13 mouse cellular contexts compared by ENCODE assay signal in genomic region chr12:30922401-30922800, GRCm38 (mm10). TPM values are rescaled to one million over a fixed set of nuclear protein-coding genes. Genes with fewer than 3 reads are reported as not detected.
A peak's percentile ranks its signal among the peaks of the same experiment; 100 is the strongest.
DNase-seq lines count a peak whose midpoint lies in the region; ATAC-seq lines count a peak whose summit lies in the region.
"Had no signal": no experiment of that assay in that cellular context is flagged by ENCODE, and none has a peak within 500 bp of the region (broad histone marks: within the 10 kb centered on the region; RNA-seq: fewer than 3 reads in every experiment).

No protein-coding gene starts in this region.

- no peaks in the 10 kb centered on the region for H3K36me3 ChIP-seq in heart, embryonic 10.5 days
- peaks cover 10% of the 10 kb centered on the region for H3K36me3 ChIP-seq in liver, embryonic 16.5 days (ENCODE audit: control insufficient read depth, insufficient read depth)
- H3K36me3 ChIP-seq: limb, embryonic 12.5 days had no signal

- H3K4me3 ChIP-seq in heart, embryonic 10.5 days, result no peak overlapping the region
- H3K4me3 ChIP-seq in liver, embryonic 16.5 days (ENCODE audit: low read depth, low read length), result no peak overlapping the region
- H3K4me3 ChIP-seq: limb, embryonic 12.5 days had no signal

- H3K4me1 ChIP-seq in heart, embryonic 10.5 days, result no peaks in the 10 kb centered on the region
- no peaks in the 10 kb centered on the region for H3K4me1 ChIP-seq in liver, embryonic 16.5 days (ENCODE audit: control insufficient read depth, low read depth, low read length)
- H3K4me1 ChIP-seq: limb, embryonic 12.5 days had no signal

- peak; percentile 92 for ATAC-seq in erythroblast, adult 5-6 weeks (replicated peaks; ENCODE audit: low FRiP score, poor library complexity, severe bottlenecking)
- peak; percentile 82 for ATAC-seq in liver, embryonic 16.5 days (ENCODE audit: low read depth)

- no peaks in the 10 kb centered on the region for H3K27me3 ChIP-seq in heart, embryonic 10.5 days (ENCODE audit: insufficient read depth, poor library complexity, severe bottlenecking)
- H3K27me3 ChIP-seq in liver, embryonic 16.5 days (ENCODE audit: control insufficient read depth, insufficient read depth, low read depth, low read length), result no peaks in the 10 kb centered on the region
- H3K27me3 ChIP-seq: limb, embryonic 12.5 days had no signal

- 88% methylated on average over 3 of the region's 3 CpGs for WGBS in heart, embryonic 10.5 days
- 68% methylated on average over 3 of the region's 3 CpGs for WGBS in liver, embryonic 16.5 days (ENCODE audit: insufficient replicate concordance)

- no peak overlapping the region for H3K4me2 ChIP-seq in liver, embryonic 16.5 days (ENCODE audit: low read depth, low read length)
- H3K4me2 ChIP-seq: limb, embryonic 12.5 days had no signal

- DNase-seq in heart, adult 11 months, result peak; percentile 85
- no peak for DNase-seq in heart, embryonic 10.5 days (ENCODE audit: low spot score)
- DNase-seq in A20 (ENCODE audit: low read depth, low spot score), result peak; percentile 69
- no peak for DNase-seq in frontal cortex, postnatal 10 days (ENCODE audit: low spot score in 2 of 2)
- DNase-seq in frontal cortex, postnatal 25 days (ENCODE audit: low spot score in 2 of 2), result no peak
- no peak for DNase-seq in ovary, postnatal 14 days (ENCODE audit: low spot score)
- DNase-seq: kidney, adult 18-20 months; lung, postnatal 36 days; spleen, adult 18-20 months; thymus, adult 2 months had no signal

- H3K9me3 ChIP-seq in heart, embryonic 10.5 days, result no peaks in the 10 kb centered on the region
- no peaks in the 10 kb centered on the region for H3K9me3 ChIP-seq in liver, embryonic 16.5 days (replicated peaks; ENCODE audit: control insufficient read depth, low read length)
- H3K9me3 ChIP-seq: limb, embryonic 12.5 days had no signal

- H3K9ac ChIP-seq in liver, embryonic 16.5 days (ENCODE audit: low read depth, low read length), result no peak overlapping the region
- H3K9ac ChIP-seq: limb, embryonic 12.5 days had no signal

- H3K27ac ChIP-seq in heart, embryonic 10.5 days, result no peak overlapping the region
- no peak overlapping the region for H3K27ac ChIP-seq in liver, embryonic 16.5 days (ENCODE audit: low read length)
- H3K27ac ChIP-seq: limb, embryonic 12.5 days had no signal

RNA-seq across cellular contexts. Expression of gene Sh3yl1, which starts 10.9 kb away (rescaled TPM):
- polyA plus RNA-seq in heart, embryonic 10.5 days (2016; fragmentation: Nextera tagmentation; extraction: Ambion mirVana), result 11.3 and 11.5 TPM in 2 replicates
- 36.7 and 76.9 TPM in 2 replicates for total RNA-seq in erythroblast, adult 5-6 weeks (2015; ENCODE audit: low replicate concordance)
- total RNA-seq in erythroblast, adult 5-6 weeks (2017; ENCODE audit: low replicate concordance), result 56.0 and 76.3 TPM in 2 replicates
- 39.7 and 41.2 TPM in 2 replicates for polyA plus RNA-seq in liver, embryonic 16.5 days (2015; fragmentation: Nextera tagmentation; extraction: Ambion mirVana)

RNA-seq across cellular contexts. Expression of gene Acp1, which starts 11.0 kb away (rescaled TPM):
- 166 and 176 TPM in 2 replicates for polyA plus RNA-seq in heart, embryonic 10.5 days (2016; fragmentation: Nextera tagmentation; extraction: Ambion mirVana)
- total RNA-seq in erythroblast, adult 5-6 weeks (2015; ENCODE audit: low replicate concordance), result 89.7 and 118 TPM in 2 replicates
- 157 and 168 TPM in 2 replicates for total RNA-seq in erythroblast, adult 5-6 weeks (2017; ENCODE audit: low replicate concordance)
- 235 and 271 TPM in 2 replicates for polyA plus RNA-seq in liver, embryonic 16.5 days (2015; fragmentation: Nextera tagmentation; extraction: Ambion mirVana)

RNA-seq across cellular contexts. Expression of gene Alkal2, which starts 38.3 kb away (rescaled TPM):
- 0.10 TPM in 1 of 2 replicates, not detected in the other for polyA plus RNA-seq in heart, embryonic 10.5 days (2016; fragmentation: Nextera tagmentation; extraction: Ambion mirVana)
- total RNA-seq in erythroblast, adult 5-6 weeks (2015; ENCODE audit: low replicate concordance), result not detected in 2 replicates
- total RNA-seq in erythroblast, adult 5-6 weeks (2017; ENCODE audit: low replicate concordance), result not detected in 2 replicates
- not detected in 2 replicates for polyA plus RNA-seq in liver, embryonic 16.5 days (2015; fragmentation: Nextera tagmentation; extraction: Ambion mirVana)

Comparison
In these comparisons a context has a peak if more than half of its experiments do, and no peak if none do; other contexts are left out.
1. DNase-seq: peak in heart, adult 11 months (single experiment) and A20 (single experiment); none in heart, embryonic 10.5 days (single experiment), frontal cortex, postnatal 10 days (0 of 2), frontal cortex, postnatal 25 days (0 of 2) and ovary, postnatal 14 days (single experiment).